Mouse (Mus musculus) CH12.LX (cell line): ENCODE measurements around the gene Snta1.

ENCODE experiments used
- CHD1 ChIP-seq: IDR thresholded peaks from 2 replicates; pipeline ENCODE4 v1.6.1; 2012; ENCODE audit warnings: low read depth, low read length, improper control_type of control experiment, inconsistent platforms
- CTCF ChIP-seq, 2 experiments: IDR thresholded peaks in 1 of 2; conservative IDR thresholded peaks in 1 of 2; 2 replicates each; pipeline ENCODE4 v1.5.1; 2011 to 2012; ENCODE audit warnings: low read depth in 2 of 2, low read length in 2 of 2, improper control_type of control experiment in 1 of 2, inconsistent platforms in 1 of 2, mild to moderate bottlenecking in 1 of 2, moderate library complexity in 1 of 2
- EP300 ChIP-seq: IDR thresholded peaks from 2 replicates; pipeline ENCODE4 v1.6.1; 2011; ENCODE audit warnings: low read length, improper control_type of control experiment
- KAT2A ChIP-seq: IDR thresholded peaks from 2 replicates; pipeline ENCODE4 v1.6.1; 2012; ENCODE audit warnings: low read length, improper control_type of control experiment, inconsistent platforms; ENCODE audit not compliant: insufficient replicate concordance
- MAX ChIP-seq: IDR thresholded peaks from 2 replicates; pipeline ENCODE4 v1.6.1; 2011; ENCODE audit warnings: low read length, improper control_type of control experiment
- MEF2A ChIP-seq: IDR thresholded peaks from 2 replicates; pipeline ENCODE4 v1.6.1; 2014; ENCODE audit warnings: low read depth, mild to moderate bottlenecking, inconsistent platforms, low read length, improper control_type of control experiment, borderline replicate concordance
- MYC ChIP-seq: IDR thresholded peaks from 2 replicates; pipeline ENCODE4 v1.6.1; 2011; ENCODE audit warnings: low read depth, mild to moderate bottlenecking, improper control_type of control experiment, low read length
- POLR2A ChIP-seq: IDR thresholded peaks from 2 replicates; pipeline ENCODE4 v1.6.1; 2011; ENCODE audit warnings: low read depth, mild to moderate bottlenecking, improper control_type of control experiment, low read length
- RAD21 ChIP-seq: IDR thresholded peaks from 2 replicates; pipeline ENCODE4 v1.6.1; 2011; ENCODE audit warnings: low read depth, mild to moderate bottlenecking, low read length, improper control_type of control experiment, moderate library complexity
- RCOR1 ChIP-seq: conservative IDR thresholded peaks from 2 replicates; pipeline ENCODE4 v1.6.1; 2012; ENCODE audit warnings: low read depth, mild to moderate bottlenecking, inconsistent platforms, low read length, improper control_type of control experiment
- SIN3A ChIP-seq: IDR thresholded peaks from 2 replicates; pipeline ENCODE4 v1.6.1; 2012; ENCODE audit warnings: low read length, improper control_type of control experiment, inconsistent platforms
- TCF12 ChIP-seq: IDR thresholded peaks from 2 replicates; pipeline ENCODE4 v1.6.1; 2014; ENCODE audit warnings: low read depth, mild to moderate bottlenecking, inconsistent platforms, low read length, improper control_type of control experiment
- ZC3H11A ChIP-seq: IDR thresholded peaks from 2 replicates; pipeline ENCODE4 v1.6.1; 2012; ENCODE audit warnings: low read depth, mild to moderate bottlenecking, inconsistent platforms, low read length, improper control_type of control experiment
- ZMIZ1 ChIP-seq: IDR thresholded peaks from 2 replicates; pipeline ENCODE4 v1.6.1; 2012; ENCODE audit warnings: low read depth, mild to moderate bottlenecking, inconsistent platforms, low read length, improper control_type of control experiment

DNA sequence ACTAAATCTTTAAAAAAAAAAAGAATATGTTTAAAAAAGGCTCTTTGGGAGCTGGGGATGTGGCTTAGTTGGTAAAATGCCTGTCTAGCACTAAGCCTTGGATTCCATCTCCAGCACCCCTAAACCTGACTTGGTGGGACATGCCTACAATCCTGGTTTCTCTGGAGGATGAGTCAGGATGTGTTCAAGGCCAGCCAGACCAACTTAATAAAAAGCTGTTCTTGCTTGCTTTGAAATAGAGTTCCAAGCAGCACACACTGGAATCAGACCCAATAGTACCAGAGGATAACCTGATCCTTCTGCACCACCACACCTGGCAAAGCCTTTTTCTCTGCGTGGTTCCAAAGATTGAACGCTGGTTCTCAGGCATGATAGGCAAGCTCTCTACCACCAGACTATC is 22.7 kb upstream of the Snta1 start:
- TF ChIP-seq RAD21: no peak
- no peak for TF ChIP-seq SIN3A
- TF ChIP-seq EP300: no peak
- TF ChIP-seq CTCF (conservative IDR thresholded peaks at IDR 0.05 in 1 of 2, IDR thresholded peaks at IDR 0.05 in 1 of 2; ENCODE audit: low read depth in 2 of 2, low read length in 2 of 2): no peak
- TF ChIP-seq ZC3H11A: no peak
- TF ChIP-seq POLR2A: no peak
- no peak for TF ChIP-seq RCOR1
- TF ChIP-seq MAX: no peak
- no peak for TF ChIP-seq MYC
- no peak for TF ChIP-seq KAT2A
- no peak for TF ChIP-seq ZMIZ1
- no peak for TF ChIP-seq MEF2A
- no peak for TF ChIP-seq CHD1
- TF ChIP-seq TCF12: no peak
